Mouse (Mus musculus): ENCODE measurements around the gene 1700015F17Rik. TPM values are rescaled to one million over a fixed set of nuclear protein-coding genes. Genes with fewer than 3 reads are reported as not detected.

The 1700015F17Rik gene
- total and polyA plus RNA-seq, 2 experiments, result not detected

- no peaks in the 10 kb centered on the region for H3K36me3 ChIP-seq (ENCODE audit: control insufficient read depth, insufficient read depth, low read length)
- no peak overlapping the region for H3K9ac ChIP-seq (ENCODE audit: low read depth, low read length)
- H3K27me3 ChIP-seq (ENCODE audit: control insufficient read depth, insufficient read depth, low read length), result no peaks in the 10 kb centered on the region
- H3K79me2 ChIP-seq (ENCODE audit: control insufficient read depth, insufficient read depth, low read length), result no peaks in the 10 kb centered on the region
- DNase-seq (ENCODE audit: extremely low read depth, low read depth, low spot score), result no peak
- H3K4me1 ChIP-seq (ENCODE audit: control insufficient read depth, insufficient read depth, low read length), result no peaks in the 10 kb centered on the region
- H3K27ac ChIP-seq (replicated peaks; ENCODE audit: insufficient read depth, low read depth, low read length), result no peak overlapping the region
- H3K4me3 ChIP-seq (ENCODE audit: insufficient read depth, low read depth, low read length), result no peak overlapping the region
- 97% methylated on average over 4 of the region's 4 CpGs for WGBS
- TF ChIP-seq CTCF (IDR thresholded peaks at IDR 0.05; ENCODE audit: low read depth, low read length) (no peak), POLR2A (IDR thresholded peaks at IDR 0.05; ENCODE audit: extremely low read depth, insufficient read depth, low read length) (no peak)
Observed at GRCm38 (mm10) chr5:5423081-5423480, 55.9 kb downstream of the 1700015F17Rik start.

- H3K4me3 ChIP-seq (ENCODE audit: insufficient read depth, low read depth, low read length), result no peak overlapping the region
- no peak overlapping the region for H3K27ac ChIP-seq (replicated peaks; ENCODE audit: insufficient read depth, low read depth, low read length)
- WGBS, result 94% methylated on average over 2 of the region's 2 CpGs
- no peak overlapping the region for H3K9ac ChIP-seq (ENCODE audit: low read depth, low read length)
- H3K4me1 ChIP-seq (ENCODE audit: control insufficient read depth, insufficient read depth, low read length), result no peaks in the 10 kb centered on the region
- no peaks in the 10 kb centered on the region for H3K36me3 ChIP-seq (ENCODE audit: control insufficient read depth, insufficient read depth, low read length)
- no peaks in the 10 kb centered on the region for H3K27me3 ChIP-seq (ENCODE audit: control insufficient read depth, insufficient read depth, low read length)
- DNase-seq (ENCODE audit: extremely low read depth, low read depth, low spot score), result no peak
- no peaks in the 10 kb centered on the region for H3K79me2 ChIP-seq (ENCODE audit: control insufficient read depth, insufficient read depth, low read length)
- no peak for TF ChIP-seq CTCF (IDR thresholded peaks at IDR 0.05; ENCODE audit: low read depth, low read length)
- TF ChIP-seq POLR2A (IDR thresholded peaks at IDR 0.05; ENCODE audit: extremely low read depth, insufficient read depth, low read length), result no peak
Observed at GRCm38 (mm10) chr5:5421439-5421838, 57.5 kb downstream of the 1700015F17Rik start.

- Histone ChIP-seq H3K4me3 (ENCODE audit: insufficient read depth, low read depth, low read length) (peak within 1 kb of the TSS; percentile 18; the same call in 1 of the 2 replicates), H3K4me1 (ENCODE audit: control insufficient read depth, insufficient read depth, low read length) (no peaks in the 10 kb centered on the region), H3K36me3 (ENCODE audit: control insufficient read depth, insufficient read depth, low read length) (no peaks in the 10 kb centered on the region), H3K9ac (ENCODE audit: low read depth, low read length) (no peak within 1 kb of the TSS), H3K79me2 (ENCODE audit: control insufficient read depth, insufficient read depth, low read length) (no peaks in the 10 kb centered on the region), H3K27me3 (ENCODE audit: control insufficient read depth, insufficient read depth, low read length) (no peaks in the 10 kb centered on the region), H3K27ac (replicated peaks; ENCODE audit: insufficient read depth, low read depth, low read length) (0 out of 2 replicates have a peak within 1 kb of the TSS, but pooled peaks have one; percentile 10)
- no peak for TF ChIP-seq CTCF (IDR thresholded peaks at IDR 0.05; ENCODE audit: low read depth, low read length)
- TF ChIP-seq POLR2A (IDR thresholded peaks at IDR 0.05; ENCODE audit: extremely low read depth, insufficient read depth, low read length), result no peak
- 87% methylated on average over 9 of the region's 9 CpGs for WGBS
- peak; percentile 35 for DNase-seq (ENCODE audit: extremely low read depth, low read depth, low spot score)
Observed at GRCm38 (mm10) chr5:5419992-5420455, 58.9 kb downstream of the 1700015F17Rik start, which contains the start of gene Cdk14. Gene Cdk14 (minus strand): TSS chr5:5420312.

- Histone ChIP-seq H3K27me3 (ENCODE audit: control insufficient read depth, insufficient read depth, low read length) (no peaks in the 10 kb centered on the region), H3K27ac (replicated peaks; ENCODE audit: insufficient read depth, low read depth, low read length) (no peak overlapping the region), H3K79me2 (ENCODE audit: control insufficient read depth, insufficient read depth, low read length) (no peaks in the 10 kb centered on the region), H3K4me3 (ENCODE audit: insufficient read depth, low read depth, low read length) (no peak overlapping the region), H3K9ac (ENCODE audit: low read depth, low read length) (no peak overlapping the region), H3K4me1 (ENCODE audit: control insufficient read depth, insufficient read depth, low read length) (no peaks in the 10 kb centered on the region), H3K36me3 (ENCODE audit: control insufficient read depth, insufficient read depth, low read length) (no peaks in the 10 kb centered on the region)
- WGBS, result 85% methylated on average over 1 of the region's 1 CpGs
- no peak for TF ChIP-seq POLR2A (IDR thresholded peaks at IDR 0.05; ENCODE audit: extremely low read depth, insufficient read depth, low read length)
- no peak for TF ChIP-seq CTCF (IDR thresholded peaks at IDR 0.05; ENCODE audit: low read depth, low read length)
- peak; percentile 39 for DNase-seq (ENCODE audit: extremely low read depth, low read depth, low spot score)
Observed at GRCm38 (mm10) chr5:5419253-5419652, 59.7 kb downstream of the 1700015F17Rik start.

- 68% methylated on average over 3 of the region's 3 CpGs for WGBS
- H3K27me3 ChIP-seq (ENCODE audit: control insufficient read depth, insufficient read depth, low read length), result no peaks in the 10 kb centered on the region
- H3K79me2 ChIP-seq (ENCODE audit: control insufficient read depth, insufficient read depth, low read length), result no peaks in the 10 kb centered on the region
- no peaks in the 10 kb centered on the region for H3K4me1 ChIP-seq (ENCODE audit: control insufficient read depth, insufficient read depth, low read length)
- no peak for DNase-seq (ENCODE audit: extremely low read depth, low read depth, low spot score)
- TF ChIP-seq POLR2A (IDR thresholded peaks at IDR 0.05; ENCODE audit: extremely low read depth, insufficient read depth, low read length), result no peak
- no peak for TF ChIP-seq CTCF (IDR thresholded peaks at IDR 0.05; ENCODE audit: low read depth, low read length)
- H3K9ac ChIP-seq (ENCODE audit: low read depth, low read length), result no peak overlapping the region
- H3K4me3 ChIP-seq (ENCODE audit: insufficient read depth, low read depth, low read length), result no peak overlapping the region
- no peaks in the 10 kb centered on the region for H3K36me3 ChIP-seq (ENCODE audit: control insufficient read depth, insufficient read depth, low read length)
- no peak overlapping the region for H3K27ac ChIP-seq (replicated peaks; ENCODE audit: insufficient read depth, low read depth, low read length)
Observed at GRCm38 (mm10) chr5:5414835-5415234, 64.1 kb downstream of the 1700015F17Rik start.

GRCm38 (mm10) chr5:5411886-5412285 lies 67.1 kb downstream of the 1700015F17Rik start:
- TF ChIP-seq POLR2A (IDR thresholded peaks at IDR 0.05; ENCODE audit: extremely low read depth, insufficient read depth, low read length) (no peak), CTCF (IDR thresholded peaks at IDR 0.05; ENCODE audit: low read depth, low read length) (no peak)
- Histone ChIP-seq H3K4me3 (ENCODE audit: insufficient read depth, low read depth, low read length) (no peak overlapping the region), H3K27me3 (ENCODE audit: control insufficient read depth, insufficient read depth, low read length) (no peaks in the 10 kb centered on the region), H3K79me2 (ENCODE audit: control insufficient read depth, insufficient read depth, low read length) (no peaks in the 10 kb centered on the region), H3K4me1 (ENCODE audit: control insufficient read depth, insufficient read depth, low read length) (no peaks in the 10 kb centered on the region), H3K36me3 (ENCODE audit: control insufficient read depth, insufficient read depth, low read length) (no peaks in the 10 kb centered on the region), H3K9ac (ENCODE audit: low read depth, low read length) (no peak overlapping the region), H3K27ac (replicated peaks; ENCODE audit: insufficient read depth, low read depth, low read length) (no peak overlapping the region)
- 30% methylated on average over 2 of the region's 2 CpGs for WGBS
- DNase-seq (ENCODE audit: extremely low read depth, low read depth, low spot score), result no peak
